ENCODE assay signal across 8 mouse cellular contexts in genomic region chr8:38818163-38818562, GRCm38 (mm10).
DNase-seq lines count a peak whose midpoint lies in the region; ATAC-seq and TF ChIP-seq lines count a peak whose summit lies in the region.
"Had no signal": no experiment of that assay in that cellular context is flagged by ENCODE, and none has a peak within 500 bp of the region (broad histone marks: within the 10 kb centered on the region; RNA-seq: fewer than 3 reads in every experiment).

No protein-coding gene starts in this region.

- peak; percentile 38 to 39 for DNase-seq in left cerebral cortex, adult 18-20 months (ENCODE audit: low spot score in 2 of 2)
- DNase-seq in left cerebral cortex, adult 8-10 months (ENCODE audit: low spot score in 2 of 2), result no peak
- peak; percentile 1 for DNase-seq in Patski (ENCODE audit: low read depth, low spot score)
- DNase-seq in c-Kit-positive CD71-positive TER-119-positive erythroid progenitor cells, embryonic 14.5 days (ENCODE audit: low spot score), result peak; percentile 7
- DNase-seq in layer of hippocampus, adult 9-11 months, result peak; percentile 10
- peak; percentile 84 for DNase-seq in retina, embryonic 14.5 days (ENCODE audit: low spot score)

- ATAC-seq in Patski, result no peak
- ATAC-seq in granulocyte monocyte progenitor cell, adult 5-6 weeks (replicated peaks; ENCODE audit: poor library complexity, severe bottlenecking), result no peak

- peak; percentile 50 for TF ChIP-seq CTCF in Patski (IDR thresholded peaks at IDR 0.05)

- H3K27me3 ChIP-seq in Patski, result no peaks in the 10 kb centered on the region
- H3K27me3 ChIP-seq: limb, embryonic 12.5 days had no signal

- POLR2A ChIA-PET in Patski (lab: Charles Lee), result no interaction called here

- CTCF ChIA-PET in Patski (lab: Charles Lee), result interaction anchor here (0.7 to 1.5 kb wide), 4 partner anchors 9 to 213 kb away, joined by 3 to 8 read pairs (median 4); no protein-coding TSS in a partner anchor

- in situ Hi-C loops in Patski (cut with MboI; ENCODE audit: low pct_unique_long_range_greater_than_20kb), result no loop called here

Comparison
In these comparisons a context has a peak if more than half of its experiments do, and no peak if none do; other contexts are left out.
1. DNase-seq: peak in left cerebral cortex, adult 18-20 months (2 of 2), Patski (single experiment), c-Kit-positive CD71-positive TER-119-positive erythroid progenitor cells, embryonic 14.5 days (single experiment), layer of hippocampus, adult 9-11 months (single experiment) and retina, embryonic 14.5 days (single experiment); none in left cerebral cortex, adult 8-10 months (0 of 2).